8 mouse cellular contexts compared by ENCODE assay signal in genomic region chr11:45851516-45852123, GRCm38 (mm10). TPM values are rescaled to one million over a fixed set of nuclear protein-coding genes. Genes with fewer than 3 reads are reported as not detected.
A peak's percentile ranks its signal among the peaks of the same experiment; 100 is the strongest.
DNase-seq lines count a peak whose midpoint lies in the region; ATAC-seq and TF ChIP-seq lines count a peak whose summit lies in the region.

Clint1 (plus strand) TSS chr11:45852051.

- H3K27ac ChIP-seq in forebrain, embryonic 14.5 days (ENCODE audit: low read depth, low read length): peak within 1 kb of the TSS; percentile 63; the same call in 1 of the 2 replicates
- peak within 1 kb of the TSS; percentile 80 for H3K27ac ChIP-seq in neural tube, embryonic 15.5 days (replicated peaks)

- H3K27me3 ChIP-seq in E14TG2a.4 (ENCODE audit: insufficient read depth, low read length): no peaks in the 10 kb centered on the region
- no peaks in the 10 kb centered on the region for H3K27me3 ChIP-seq in forebrain, embryonic 14.5 days (replicated peaks; ENCODE audit: control insufficient read depth, insufficient read depth, low read length)
- no peaks in the 10 kb centered on the region for H3K27me3 ChIP-seq in neural tube, embryonic 15.5 days (replicated peaks)

- H3K4me2 ChIP-seq in forebrain, embryonic 14.5 days (ENCODE audit: low read length): peak within 1 kb of the TSS; percentile 62
- peak within 1 kb of the TSS; percentile 75 for H3K4me2 ChIP-seq in neural tube, embryonic 15.5 days

- peaks cover 19% of the 10 kb centered on the region for H3K4me1 ChIP-seq in E14TG2a.4 (replicated peaks; ENCODE audit: low read depth, low read length)
- H3K4me1 ChIP-seq in forebrain, embryonic 14.5 days (ENCODE audit: control insufficient read depth, insufficient read depth, low read length): peaks cover 6% of the 10 kb centered on the region
- peaks cover 37% of the 10 kb centered on the region for H3K4me1 ChIP-seq in neural tube, embryonic 15.5 days

- peak within 1 kb of the TSS; percentile 90 for H3K4me3 ChIP-seq in E14TG2a.4 (replicated peaks; ENCODE audit: low read length)
- peak within 1 kb of the TSS; percentile 94 for H3K4me3 ChIP-seq in forebrain, embryonic 14.5 days (ENCODE audit: low read depth, low read length)
- H3K4me3 ChIP-seq in neural tube, embryonic 15.5 days (replicated peaks): peak within 1 kb of the TSS; percentile 97

- no peak for TF ChIP-seq CTCF in E14TG2a.4 (conservative IDR thresholded peaks at IDR 0.05; ENCODE audit: low read length)

- peak; percentile 67 for DNase-seq in c-Kit-positive CD71-positive TER-119-positive erythroid progenitor cells, embryonic 14.5 days (ENCODE audit: low spot score)
- DNase-seq in forebrain, embryonic 14.5 days (ENCODE audit: low spot score): peak; percentile 85
- peak; percentile 90 to 91 for DNase-seq in heart, postnatal 14 days
- peak; percentile 80 for DNase-seq in layer of hippocampus, adult 11-12 months (ENCODE audit: low spot score)
- DNase-seq in lung, adult 18-20 months: peak; percentile 80 to 81
- DNase-seq in testis, postnatal 14 days (ENCODE audit: low spot score): peak; percentile 85

- intact Hi-C loops in heart, postnatal 14 days (cut with DNase I): no loop called here

- peak within 1 kb of the TSS; percentile 96 for H3K9ac ChIP-seq in forebrain, embryonic 14.5 days (ENCODE audit: low read length)
- peak within 1 kb of the TSS; percentile 91 for H3K9ac ChIP-seq in neural tube, embryonic 15.5 days (replicated peaks)

- ATAC-seq in forebrain, embryonic 14.5 days: peak; percentile 97
- ATAC-seq in neural tube, embryonic 15.5 days (ENCODE audit: low FRiP score): peak; percentile 98

- no peaks in the 10 kb centered on the region for H3K9me3 ChIP-seq in E14TG2a.4 (ENCODE audit: low read length)
- no peaks in the 10 kb centered on the region for H3K9me3 ChIP-seq in forebrain, embryonic 14.5 days (replicated peaks; ENCODE audit: control insufficient read depth, low read length)
- no peaks in the 10 kb centered on the region for H3K9me3 ChIP-seq in neural tube, embryonic 15.5 days (replicated peaks)

- whole genome bisulfite sequencing in forebrain, embryonic 14.5 days: under 1% methylated on average over 40 of the region's 57 CpGs
- under 1% methylated on average over 47 of the region's 57 CpGs for WGBS in neural tube, embryonic 15.5 days

- H3K36me3 ChIP-seq in E14TG2a.4 (ENCODE audit: insufficient read depth, low read length): peaks cover 36% of the 10 kb centered on the region
- peaks cover 14% of the 10 kb centered on the region; the same call in 1 of the 2 replicates for H3K36me3 ChIP-seq in forebrain, embryonic 14.5 days (ENCODE audit: control insufficient read depth, insufficient read depth, low read length)
- H3K36me3 ChIP-seq in neural tube, embryonic 15.5 days: no peaks in the 10 kb centered on the region

RNA-seq across cellular contexts. Expression of gene Clint1, which starts in this region (rescaled TPM):
- 38.4 and 43.2 TPM in 2 replicates for polyA plus RNA-seq in forebrain, embryonic 14.5 days (2014; fragmentation: Nextera tagmentation; extraction: Ambion mirVana)
- 10 to 100 TPM; 37.4 to 38.2 TPM for total RNA-seq in heart, postnatal 14 days (2021)
- 41.5 and 48.7 TPM in 2 replicates for polyA plus RNA-seq in neural tube, embryonic 15.5 days (2015; fragmentation: Nextera tagmentation; extraction: Ambion mirVana)

Comparison
In these comparisons a context has a peak if more than half of its experiments do, and no peak if none do; other contexts are left out.
1. Peak in every context shown above with its lines: DNase-seq, ATAC-seq, H3K4me3 ChIP-seq and H3K27ac ChIP-seq.